Mouse (Mus musculus): ENCODE measurements around the gene Rbp7.
"Not testable (repeated sequence)": the region's sequence is repeated elsewhere in the genome, so short reads cannot be mapped to it uniquely, and the experiment has no call there.

Gene Rbp7

DNA sequence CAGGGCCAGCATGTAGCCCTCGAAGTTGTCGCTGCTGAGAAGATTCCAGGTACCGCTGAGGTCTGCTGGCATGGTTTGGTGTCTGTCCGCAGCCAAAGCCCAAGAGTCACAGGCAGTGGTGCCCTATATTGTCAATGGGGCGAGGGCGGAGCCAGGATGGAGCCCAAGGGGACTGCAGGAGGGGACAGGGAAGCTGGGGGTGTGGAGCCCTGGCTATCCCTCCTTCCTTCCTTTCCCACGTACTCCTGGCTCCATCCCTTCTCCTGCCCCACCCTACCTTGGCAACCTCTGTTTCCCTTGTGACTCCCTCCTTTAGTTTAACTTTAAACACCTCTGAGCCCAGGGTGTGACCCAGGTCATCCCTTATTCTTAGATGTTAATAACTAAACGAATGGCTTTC lies at the start of gene Rbp7:
TSS of gene Rbp7 (minus strand) at position 100 of the 400 bp plus-strand sequence.
- DNase-seq (ENCODE audit: low read depth, low spot score), result no peak

DNA sequence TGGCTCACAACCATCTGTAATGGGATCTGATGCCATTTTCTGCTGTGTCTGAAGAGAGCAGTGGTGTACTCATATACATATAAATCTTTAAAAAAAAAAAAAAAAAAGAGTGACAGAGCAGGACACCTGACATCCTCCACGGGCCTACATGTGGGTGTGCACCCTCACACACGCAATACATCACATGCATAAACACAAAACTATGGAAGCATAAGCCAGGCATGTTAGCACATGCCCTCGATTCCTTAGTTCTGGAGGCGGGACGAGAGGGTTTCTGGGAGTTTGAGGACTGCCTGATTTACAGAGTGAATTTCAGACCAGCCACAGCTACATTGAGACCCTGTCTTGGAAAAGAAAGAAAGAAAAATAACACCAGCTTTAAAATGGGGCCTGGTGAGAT lies 49.6 kb upstream of the Rbp7 start:
- DNase-seq (ENCODE audit: low read depth, low spot score), result no peak

DNA sequence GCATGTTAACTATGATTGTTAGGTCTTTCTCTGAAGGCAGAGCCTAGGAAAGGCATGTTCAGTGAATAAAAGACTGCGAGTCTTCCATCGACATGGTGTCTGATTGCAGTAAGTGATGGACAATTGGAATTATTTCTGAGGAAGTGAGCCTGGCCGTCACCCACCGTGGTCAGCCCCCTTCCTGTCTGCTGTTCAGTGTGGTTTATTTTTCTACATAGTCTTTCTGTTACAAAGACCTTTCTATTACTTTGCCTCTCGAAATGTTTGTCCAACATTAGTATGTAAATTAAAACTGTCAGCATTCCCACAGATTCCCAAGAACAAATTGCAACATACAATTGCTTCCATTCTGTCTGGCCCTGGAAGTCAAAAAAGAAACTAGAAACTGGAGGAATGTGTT lies 45.0 kb upstream of the Rbp7 start:
- DNase-seq (ENCODE audit: low read depth, low spot score), result no peak

DNA sequence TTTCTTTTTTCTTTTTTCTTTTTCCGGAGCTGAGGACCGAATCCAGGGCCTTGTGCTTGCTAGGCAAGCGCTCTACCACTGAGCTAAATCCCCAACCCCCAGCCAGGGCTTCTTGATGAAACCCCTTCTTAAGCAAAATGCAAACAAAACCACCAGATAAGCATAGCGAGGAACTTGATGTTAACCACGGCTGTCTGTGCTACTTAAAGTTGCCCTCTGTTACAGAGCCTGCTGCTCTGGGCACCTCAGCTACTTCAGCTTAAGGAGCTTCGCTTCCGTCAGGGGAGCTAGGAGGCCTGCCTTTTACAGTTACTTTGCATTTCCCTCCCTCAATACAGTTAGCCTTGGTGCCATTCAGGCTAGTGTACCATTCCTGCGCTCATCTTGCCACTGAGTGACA lies 44.1 kb upstream of the Rbp7 start:
- no peak for DNase-seq (ENCODE audit: low read depth, low spot score)

DNA sequence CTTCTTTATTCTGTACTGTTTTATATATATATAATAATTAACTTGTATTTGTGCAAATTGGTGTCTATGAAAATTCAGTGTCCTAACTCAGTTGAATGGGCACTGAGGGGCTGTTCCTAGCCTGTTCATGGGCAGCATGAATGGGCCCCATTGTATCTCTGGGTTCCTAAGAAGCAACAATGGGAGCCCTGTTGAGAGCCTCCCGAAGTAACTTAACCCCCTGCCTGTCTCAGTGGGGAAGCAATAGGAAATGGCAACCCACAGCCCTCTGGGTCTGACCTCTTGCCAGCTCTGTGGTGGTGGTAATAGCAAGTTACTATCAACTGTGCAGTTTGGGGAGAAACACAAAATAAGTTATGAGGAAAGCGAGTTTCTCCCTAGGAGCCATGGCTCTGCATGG lies 41.8 kb upstream of the Rbp7 start:
- no peak for DNase-seq (ENCODE audit: low read depth, low spot score)

DNA sequence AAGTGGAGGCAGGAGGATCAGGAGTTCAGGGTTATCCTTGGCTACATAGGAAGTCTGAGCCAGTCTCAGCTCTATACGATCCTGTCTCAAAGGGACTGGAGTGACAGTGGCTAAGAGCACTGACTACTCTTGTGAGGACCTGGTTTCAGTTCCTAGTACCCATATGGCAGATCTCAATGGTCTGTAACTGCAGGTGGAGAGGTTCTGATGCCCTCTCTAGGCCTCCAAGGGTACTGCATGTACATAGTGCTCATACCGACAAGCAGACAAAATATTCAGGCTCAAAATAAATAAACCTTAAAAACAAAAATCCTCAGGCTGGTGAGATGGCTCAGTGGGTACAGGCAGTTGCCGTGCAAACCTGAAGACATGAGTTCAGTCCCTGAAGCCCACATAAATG lies 36.4 kb upstream of the Rbp7 start:
- no peak for DNase-seq (ENCODE audit: low read depth, low spot score)

DNA sequence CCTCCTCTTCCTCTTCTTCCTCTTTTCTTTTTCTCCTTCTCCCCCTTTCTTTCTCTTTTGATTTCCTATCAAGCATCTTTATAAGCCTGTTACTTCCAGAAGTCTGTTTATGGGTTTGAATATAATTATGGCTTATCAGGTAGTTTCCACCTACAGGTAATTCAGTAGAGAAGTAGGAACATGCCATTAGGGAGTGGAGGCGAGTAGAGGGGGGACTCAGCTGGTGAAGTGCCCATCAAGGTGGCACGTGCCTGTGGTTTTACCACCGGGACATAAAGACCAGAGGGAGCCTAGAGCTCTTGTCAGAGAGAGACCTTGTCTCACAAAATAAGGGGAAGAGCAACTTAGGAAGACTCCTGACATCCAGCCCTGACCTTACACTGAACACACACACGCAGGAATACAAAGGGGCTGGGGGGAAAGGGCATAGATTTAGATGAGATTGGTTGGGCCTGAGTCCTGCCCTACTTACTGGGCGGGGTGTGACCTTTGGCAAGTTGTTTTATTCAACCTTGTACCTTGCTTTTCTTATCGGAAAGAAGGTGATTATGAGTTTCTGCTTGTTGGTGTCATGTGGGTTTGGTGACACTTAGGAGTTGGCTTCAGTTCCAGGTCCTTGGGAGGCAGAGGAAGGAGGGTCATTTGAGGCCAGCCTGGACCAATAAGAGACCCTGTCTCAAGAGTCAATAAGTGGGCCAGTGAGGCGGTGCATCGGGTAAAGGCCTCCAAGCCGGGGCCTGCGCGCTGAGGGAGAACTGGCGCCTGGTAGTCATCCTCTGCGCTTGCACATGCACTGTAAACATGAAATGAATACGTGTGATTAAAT lies 34.9 kb upstream of the Rbp7 start:
- DNase-seq (ENCODE audit: low read depth, low spot score), result no peak

DNA sequence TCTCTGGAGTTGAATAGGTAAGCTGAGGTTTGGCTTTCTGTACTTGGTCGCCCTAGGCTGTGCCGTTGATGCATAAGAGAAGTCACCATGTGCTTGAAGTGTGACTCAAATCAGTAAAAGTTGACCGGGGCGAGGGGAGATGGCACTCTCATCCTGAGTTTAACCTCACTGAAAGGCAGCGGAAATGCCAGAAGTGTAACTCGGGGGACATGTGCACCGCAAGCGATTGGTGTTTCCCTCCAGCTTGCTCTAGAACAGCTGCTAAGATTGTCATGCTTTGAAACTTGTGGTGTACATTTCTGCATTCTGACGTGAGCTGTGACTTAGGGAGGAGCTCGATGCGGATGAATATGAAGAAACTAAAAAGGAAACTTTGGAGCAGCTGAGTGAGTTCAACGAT lies 33.0 kb upstream of the Rbp7 start:
- DNase-seq (ENCODE audit: low read depth, low spot score), result no peak

DNA sequence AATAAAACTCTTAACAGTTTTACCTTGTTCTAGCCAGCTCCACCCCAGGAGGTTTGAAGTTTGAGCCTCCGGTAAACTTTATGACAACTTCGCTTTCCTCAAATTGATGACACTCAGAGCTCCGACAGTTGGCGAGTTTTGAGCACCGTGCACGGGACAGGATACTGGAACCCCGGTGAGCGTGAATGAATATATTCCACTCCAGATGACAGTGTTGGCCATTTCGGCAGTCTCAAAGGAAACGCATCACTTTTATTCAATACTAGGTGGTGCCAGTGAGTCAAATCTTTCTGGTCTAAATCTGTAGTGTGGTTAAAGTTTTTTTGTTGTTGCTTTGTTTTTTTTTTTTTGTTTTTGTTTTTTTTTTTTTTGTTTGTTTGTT lies 31.0 kb upstream of the Rbp7 start:
- DNase-seq (ENCODE audit: low read depth, low spot score), result no peak

DNA sequence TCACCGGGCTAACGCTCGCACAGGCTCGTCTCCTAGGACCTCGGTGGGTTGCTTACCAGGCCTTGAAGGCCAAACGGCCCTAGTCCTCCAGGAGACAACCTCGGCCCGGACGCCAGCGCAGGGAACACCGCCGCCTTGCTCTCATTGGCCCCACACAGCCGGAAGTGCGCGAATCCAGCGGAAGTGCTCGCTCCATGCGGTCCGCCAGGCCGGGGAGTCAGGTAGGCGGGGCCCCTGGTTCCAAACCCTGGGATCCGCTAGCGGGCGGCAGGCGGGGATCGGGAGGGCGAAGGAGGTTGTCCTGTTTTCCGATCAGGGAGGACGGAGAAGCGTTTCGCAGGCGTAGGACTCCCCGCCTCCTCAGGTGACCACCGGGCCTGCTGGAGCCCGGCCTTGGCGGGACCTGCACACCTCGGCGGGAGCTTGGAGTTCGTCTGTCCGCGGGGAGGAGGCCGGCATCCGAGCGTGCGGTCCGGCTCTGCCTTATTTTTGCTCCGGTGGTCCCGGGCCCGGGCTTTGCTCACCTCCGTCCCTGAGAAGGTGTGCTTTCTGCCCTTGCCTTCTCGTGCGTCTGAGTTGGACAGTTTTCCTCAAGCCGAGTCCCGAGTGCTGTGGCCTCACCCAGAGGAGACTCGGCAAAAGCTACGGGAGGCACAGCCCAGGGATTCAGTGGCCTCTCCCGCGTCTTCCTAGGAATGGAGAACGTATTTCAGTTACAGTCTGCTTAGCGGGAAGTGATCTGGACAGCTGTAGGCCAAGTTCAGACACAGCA lies 30.5 kb upstream of the Rbp7 start, which contains the start of the genes Nmnat1 and Lzic:
TSS of gene Nmnat1 (minus strand) at position 150 of the 772 bp plus-strand sequence.
TSS of gene Lzic (plus strand) at position 177 of the 772 bp plus-strand sequence.
- peak; percentile 79 for DNase-seq (ENCODE audit: low read depth, low spot score)

DNA sequence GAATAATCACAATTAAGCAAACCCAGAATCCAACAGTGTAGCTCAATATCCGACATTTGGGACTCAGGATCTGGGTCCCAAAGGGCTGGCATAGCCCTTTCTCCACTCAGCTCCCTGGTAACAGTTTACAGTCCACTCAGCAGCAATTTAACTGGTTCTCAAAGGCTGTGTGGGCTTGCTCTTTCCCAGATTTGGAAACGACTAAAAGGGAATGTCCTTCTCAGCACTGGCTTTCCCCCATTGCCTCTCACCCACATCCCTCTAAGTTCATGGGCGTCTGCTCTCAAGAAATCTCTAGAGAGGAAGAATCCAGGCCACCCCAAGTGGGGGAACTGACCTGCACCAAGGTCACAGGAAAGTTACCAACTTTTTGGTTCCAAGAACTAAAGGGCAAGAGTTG lies 29.8 kb upstream of the Rbp7 start:
- no peak for DNase-seq (ENCODE audit: low read depth, low spot score)

DNA sequence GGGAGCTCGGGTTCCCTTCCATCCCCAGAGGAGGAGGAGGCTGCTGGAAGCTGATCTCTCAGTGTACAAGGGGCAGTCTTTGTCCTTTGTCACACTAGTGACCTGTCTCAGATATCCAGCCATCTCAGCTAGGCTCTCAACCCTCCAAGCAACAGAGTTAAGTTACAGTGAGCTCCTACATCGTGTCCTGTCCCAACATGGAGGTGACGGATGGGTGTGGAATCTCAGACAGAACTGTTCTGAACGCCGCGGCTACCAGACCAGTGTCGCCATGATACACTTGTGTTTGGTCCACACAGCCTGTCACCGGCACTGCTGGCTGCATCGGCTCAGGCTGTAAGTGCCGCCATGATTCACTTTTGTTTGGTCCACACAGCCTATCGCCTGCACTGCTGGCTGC lies 22.3 kb upstream of the Rbp7 start, which contains the start of gene Tmem274:
TSS of gene Tmem274 (plus strand) at position 301 of the 400 bp plus-strand sequence.
- DNase-seq (ENCODE audit: low read depth, low spot score), result no peak

DNA sequence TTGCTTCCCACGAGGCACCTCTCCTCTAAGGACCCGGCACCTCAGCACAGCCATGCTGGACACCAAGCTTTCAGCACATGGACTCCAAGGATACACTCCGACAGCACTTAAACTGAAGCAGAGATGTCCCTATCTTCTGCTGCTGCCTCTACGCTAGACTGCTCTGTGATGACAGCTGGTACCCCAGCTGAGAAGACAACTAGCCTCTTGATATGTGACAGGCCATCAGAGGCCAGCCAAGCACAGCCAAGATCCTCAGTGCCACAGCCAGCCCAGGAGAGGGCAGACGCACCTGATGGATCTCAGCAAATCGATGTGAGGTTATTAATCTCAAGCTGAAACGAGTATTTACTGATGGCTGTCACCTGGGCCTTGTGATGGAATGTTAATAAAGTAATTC lies 20.3 kb upstream of the Rbp7 start:
- DNase-seq (ENCODE audit: low read depth, low spot score), result no peak

DNA sequence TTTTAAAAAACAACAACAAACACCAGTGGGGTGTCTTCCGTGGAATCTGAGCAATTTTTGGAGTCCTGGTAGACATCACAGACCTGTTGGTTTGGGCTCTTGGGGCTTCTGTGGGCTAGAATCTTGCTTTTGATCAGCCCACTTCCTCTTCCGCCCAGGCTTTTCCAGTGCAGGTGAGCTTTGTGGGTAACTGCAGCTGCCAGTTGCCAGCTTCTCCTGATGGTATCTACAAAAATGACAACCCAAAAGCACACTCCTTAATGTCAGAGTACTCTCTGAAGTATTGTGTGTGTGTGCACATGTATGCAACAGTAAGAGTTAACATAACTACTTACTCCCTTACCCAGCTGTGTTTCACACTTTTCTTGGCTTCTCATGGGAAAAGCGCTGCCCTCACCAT lies 14.8 kb upstream of the Rbp7 start:
- no peak for DNase-seq (ENCODE audit: low read depth, low spot score)

DNA sequence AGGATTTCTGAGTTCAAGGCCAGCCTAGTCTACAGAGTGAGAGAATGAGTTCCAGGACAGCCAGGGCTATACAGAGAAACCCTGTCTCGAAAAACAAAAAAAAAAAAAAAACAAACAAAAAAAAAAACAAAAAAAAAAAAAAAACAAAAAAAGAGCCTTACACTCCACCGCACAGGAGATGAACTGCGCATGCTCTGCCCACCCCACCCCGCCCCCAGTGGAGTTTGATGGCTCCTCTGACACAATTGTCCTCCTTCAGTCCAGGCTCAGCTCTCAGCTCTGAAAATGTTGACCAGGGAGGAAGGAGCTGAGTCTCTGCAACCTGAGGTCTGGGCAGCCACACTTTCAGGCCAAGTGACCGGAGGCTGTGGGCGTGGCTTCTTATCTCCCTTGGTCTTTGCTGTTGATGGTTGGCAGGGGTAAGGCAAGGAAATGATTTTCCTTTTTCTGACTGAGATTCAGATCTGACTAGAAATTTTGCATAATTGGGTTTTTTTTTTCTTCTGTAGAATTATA lies 8.7 kb upstream of the Rbp7 start:
- DNase-seq (ENCODE audit: low read depth, low spot score), result no peak

DNA sequence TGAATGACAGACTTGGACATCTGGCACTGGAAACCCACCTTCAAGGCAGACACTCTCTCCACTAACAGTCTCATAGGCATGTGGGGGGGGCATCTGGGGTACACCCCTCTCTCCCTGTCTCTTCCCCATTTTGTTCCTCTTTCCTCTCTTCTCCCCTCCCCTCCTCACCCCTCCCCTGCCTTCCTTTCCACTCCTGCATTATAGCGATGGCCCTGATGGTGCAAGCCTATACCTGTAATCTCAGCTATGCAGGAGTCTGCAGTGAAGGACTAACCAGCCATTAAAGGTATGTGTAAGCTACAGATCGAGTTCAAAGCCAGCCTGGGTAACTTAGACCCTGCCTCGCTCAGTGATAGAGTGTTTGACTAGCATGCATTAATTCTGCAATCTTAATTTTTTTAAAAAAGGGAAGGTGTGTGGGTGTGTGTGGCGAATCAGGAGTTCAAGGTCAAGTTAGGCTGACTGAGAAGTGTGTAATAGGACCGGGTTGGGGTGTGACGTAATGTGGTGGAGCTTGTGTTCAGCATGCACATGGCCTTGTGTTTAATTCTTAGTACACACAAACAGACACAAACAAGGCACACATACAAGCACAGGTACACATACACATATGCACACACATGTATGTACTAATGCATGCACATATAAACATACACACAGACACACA lies 7.7 kb upstream of the Rbp7 start:
- DNase-seq (ENCODE audit: low read depth, low spot score), result no peak

DNA sequence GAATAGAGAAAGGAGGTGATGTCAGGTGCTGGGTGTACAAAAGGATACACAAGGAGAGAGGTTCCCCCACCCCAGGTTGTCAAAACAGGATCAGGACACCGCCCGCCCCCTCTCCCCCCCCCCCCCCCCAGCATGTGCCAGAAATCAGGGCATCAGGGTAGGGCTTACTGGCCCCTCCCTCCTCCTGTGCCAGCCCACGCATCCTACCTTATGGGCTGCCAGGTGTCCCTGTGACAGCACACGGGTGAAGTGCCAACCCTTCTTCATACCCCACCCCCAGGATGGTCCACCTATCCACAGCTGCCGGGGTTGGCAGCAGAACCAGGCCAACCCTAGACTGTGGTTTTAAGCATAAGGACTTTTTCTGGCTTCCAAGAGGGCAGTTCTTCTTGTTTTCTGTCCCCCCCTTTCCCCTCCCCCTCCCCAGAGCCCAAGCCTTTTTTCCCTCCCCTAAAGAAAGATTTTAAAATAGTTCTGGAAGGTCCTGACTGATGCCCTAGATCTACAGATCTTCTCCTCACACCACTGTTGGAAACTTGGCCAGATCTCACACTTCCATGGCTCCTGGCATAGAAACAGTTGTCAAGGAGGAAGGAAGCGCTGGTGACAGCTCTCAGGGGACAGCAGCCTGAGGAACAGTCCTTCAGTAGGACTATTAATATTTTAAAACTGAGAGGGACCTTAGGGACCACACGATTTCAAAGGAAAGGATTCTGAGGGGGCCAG lies 7.0 kb upstream of the Rbp7 start:
- no peak for DNase-seq (ENCODE audit: low read depth, low spot score)

DNA sequence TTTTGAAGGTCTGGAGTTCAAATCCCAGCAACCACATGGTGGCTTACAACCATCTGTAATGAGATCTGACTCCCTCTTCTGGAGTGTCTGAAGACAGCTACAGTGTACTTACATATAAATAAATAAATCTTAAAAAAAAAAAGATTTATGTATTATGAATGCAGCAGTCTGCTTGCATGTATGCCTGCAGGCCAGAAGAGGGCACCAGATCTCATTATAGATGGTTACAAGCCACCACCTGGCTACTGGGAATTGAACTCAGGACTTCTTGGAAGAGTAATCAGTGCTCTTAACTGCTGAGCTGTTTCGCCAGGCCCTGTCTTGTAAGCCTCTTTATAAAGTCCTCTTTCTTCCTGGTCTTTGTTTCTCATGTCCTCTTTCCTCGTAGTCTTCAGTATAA lies 5.7 kb upstream of the Rbp7 start:
- DNase-seq (ENCODE audit: low read depth, low spot score), result not testable (repeated sequence)

DNA sequence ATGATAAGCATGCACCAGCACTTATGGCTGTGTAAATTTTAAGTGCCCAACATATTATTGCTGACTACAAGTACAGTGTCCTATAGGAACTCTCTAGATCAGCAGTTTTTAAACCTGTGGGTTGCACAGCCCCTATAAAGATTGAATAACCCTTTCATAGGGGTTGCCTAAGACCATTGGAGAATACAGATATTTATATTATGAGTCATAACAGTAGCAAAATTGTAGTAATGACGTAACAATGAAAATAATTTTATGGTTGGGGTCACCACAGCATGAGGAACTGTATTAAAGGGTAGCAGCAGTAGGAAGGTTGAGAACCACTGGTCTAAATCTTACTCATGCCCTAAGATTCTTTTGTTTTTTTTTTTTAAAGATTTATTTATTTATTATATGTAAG lies 4.6 kb upstream of the Rbp7 start:
- no peak for DNase-seq (ENCODE audit: low read depth, low spot score)

DNA sequence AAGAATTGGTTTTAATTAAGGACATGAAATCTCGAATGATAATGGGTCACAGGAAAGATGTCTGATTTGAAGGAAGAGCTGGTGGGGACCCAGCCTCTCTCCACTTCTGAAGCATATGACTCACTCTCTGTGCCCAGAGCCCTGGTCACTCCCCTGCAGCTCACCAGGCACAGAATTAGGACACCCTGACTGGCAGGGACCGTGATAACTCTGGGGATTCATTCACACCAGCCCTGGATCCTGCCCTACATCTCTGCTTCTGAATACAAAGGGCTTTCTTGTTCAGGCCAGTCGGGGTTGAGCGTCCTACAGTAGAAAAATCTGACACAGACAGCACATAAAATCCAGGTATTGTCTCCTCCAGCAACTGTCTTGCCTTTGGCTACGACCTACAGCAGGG lies 3.7 kb upstream of the Rbp7 start:
- no peak for DNase-seq (ENCODE audit: low read depth, low spot score)

DNA sequence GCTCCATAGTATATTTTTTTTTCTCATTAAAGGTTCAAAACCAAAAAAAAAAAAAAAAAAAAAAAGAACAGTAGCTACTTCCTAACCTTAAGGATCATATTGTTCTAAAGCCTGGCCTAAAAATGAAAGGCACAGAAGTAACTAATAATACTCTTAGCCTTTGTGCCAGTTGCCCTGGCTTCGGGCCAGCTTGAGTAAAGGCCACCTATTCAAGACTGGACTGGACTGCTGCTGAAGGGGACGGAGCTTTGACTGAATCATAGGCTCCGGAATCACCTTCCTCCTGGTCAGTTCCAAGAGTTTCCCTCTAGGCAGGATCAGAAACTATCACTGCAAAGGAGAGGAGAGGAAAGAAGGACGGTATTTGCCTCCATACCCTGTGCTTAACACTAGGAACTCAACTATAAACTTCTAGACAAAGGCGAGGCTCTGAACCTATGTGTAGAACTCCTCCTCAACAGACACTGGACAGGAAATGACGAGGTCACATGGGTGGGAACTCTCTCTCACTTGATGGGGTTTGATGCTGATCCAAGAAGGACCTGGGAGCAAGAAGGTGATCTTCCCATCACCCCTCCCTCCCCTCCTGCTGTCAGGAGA lies 3.2 kb upstream of the Rbp7 start:
- no peak for DNase-seq (ENCODE audit: low read depth, low spot score)

Measured in brain, embryonic 18.5 days (tissue).